Mouse (Mus musculus): ENCODE data around the gene Gstm7.

- TF ChIP-seq CTCF (IDR thresholded peaks at IDR 0.05; ENCODE audit: low read depth) (peak; percentile 90), EP300 (IDR thresholded peaks at IDR 0.05; ENCODE audit: low read depth) (no peak)
These were observed 7.8 kb upstream of the Gstm7 start for GRCm38 (mm10) chr3:107939403-107939802.

Measured in liver, postnatal 0 days (tissue).